Mouse (Mus musculus): Measurements from ENCODE around the gene Gnl1. TPM values are rescaled to one million over a fixed set of nuclear protein-coding genes. Genes with fewer than 3 reads are reported as not detected.
"Not testable (repeated sequence)": the region's sequence is repeated elsewhere in the genome, so short reads cannot be mapped to it uniquely, and the experiment has no call there.

Gene Gnl1
- total and polyA plus RNA-seq, 3 experiments = 22.9 to 121 (median 28.6) TPM

DNA sequence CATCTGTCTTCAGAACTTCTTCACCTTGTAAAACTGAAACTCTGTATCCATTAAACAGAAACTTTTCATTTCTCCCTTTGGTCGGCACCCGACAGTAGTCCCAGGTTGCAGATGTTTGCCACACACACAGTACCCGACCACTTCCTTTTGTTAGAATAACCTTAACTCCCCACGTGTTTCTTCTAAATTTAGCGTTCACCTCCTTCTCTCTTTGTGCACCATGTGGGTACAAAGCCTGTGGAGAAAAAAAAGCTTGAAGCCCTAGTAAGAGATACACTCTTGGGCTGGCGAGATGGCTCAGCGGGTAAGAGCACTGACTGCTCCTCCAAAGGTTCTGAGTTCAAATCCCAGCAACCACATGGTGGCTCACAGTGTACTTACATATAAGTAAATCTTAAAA is 19.7 kb downstream of the Gnl1 start:
- TF ChIP-seq POLR2AphosphoS5 (IDR thresholded peaks at IDR 0.05; ENCODE audit: insufficient replicate concordance, low read depth, low read length) = no peak
- H3K4me1 ChIP-seq (ENCODE audit: insufficient read depth, low read depth, low read length) = peaks cover 84% of the 10 kb centered on the region
- peaks cover 47% of the 10 kb centered on the region for H3K36me3 ChIP-seq (replicated peaks)
- H3K4me3 ChIP-seq (ENCODE audit: low read depth, low read length) = no peak overlapping the region
- H3K9me3 ChIP-seq (replicated peaks) = peaks cover 30% of the 10 kb centered on the region
- ATAC-seq (ENCODE audit: extremely low read depth, insufficient number of reproducible peaks, low FRiP score, poor library complexity, severe bottlenecking) = no peak
- H3K27me3 ChIP-seq (ENCODE audit: insufficient read depth, low read length) = no peaks in the 10 kb centered on the region
- no peak for DNase-seq (ENCODE audit: low spot score)

DNA sequence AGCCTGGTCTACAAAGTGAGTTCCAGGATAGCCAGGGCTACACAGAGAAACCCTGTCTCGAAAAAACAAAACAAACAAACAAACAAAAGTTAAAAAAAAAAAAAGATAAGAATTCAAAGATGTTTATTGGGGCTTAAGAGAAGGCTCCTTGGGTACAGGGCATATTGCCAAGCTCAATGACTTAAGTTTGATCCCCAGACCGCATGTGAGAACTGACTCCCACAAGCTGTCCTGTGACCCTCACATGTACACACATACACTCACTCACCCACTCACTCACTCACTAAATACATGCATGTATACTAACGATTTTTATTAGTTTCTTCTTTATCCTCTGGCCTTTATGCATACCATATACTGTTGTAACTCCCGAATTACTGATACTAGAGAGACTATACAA is 20.7 kb downstream of the Gnl1 start:
- H3K27me3 ChIP-seq (ENCODE audit: insufficient read depth, low read length) = no peaks in the 10 kb centered on the region
- DNase-seq (ENCODE audit: low spot score) (no peak), ATAC-seq (ENCODE audit: extremely low read depth, insufficient number of reproducible peaks, low FRiP score, poor library complexity, severe bottlenecking) (no peak)
- H3K4me3 ChIP-seq (ENCODE audit: low read depth, low read length) = no peak overlapping the region
- peaks cover 91% of the 10 kb centered on the region for H3K4me1 ChIP-seq (ENCODE audit: insufficient read depth, low read depth, low read length)
- H3K36me3 ChIP-seq (replicated peaks) = peaks cover 54% of the 10 kb centered on the region
- peaks cover 30% of the 10 kb centered on the region for H3K9me3 ChIP-seq (replicated peaks)
- TF ChIP-seq POLR2AphosphoS5 (IDR thresholded peaks at IDR 0.05; ENCODE audit: insufficient replicate concordance, low read depth, low read length) = no peak
- no peak for TF ChIP-seq GATA2 (IDR thresholded peaks at IDR 0.05; ENCODE audit: borderline replicate concordance, low read depth, low read length)
- TF ChIP-seq TAL1 (conservative IDR thresholded peaks at IDR 0.05; ENCODE audit: low read depth, low read length) = no peak
- TF ChIP-seq CTCF (IDR thresholded peaks at IDR 0.05; ENCODE audit: low read depth, low read length) = no peak
- no peak for TF ChIP-seq GATA1 (IDR thresholded peaks at IDR 0.05; ENCODE audit: borderline replicate concordance, low read length)

GRCm38 (mm10) chr17:36001121-36001897 is 21.7 kb downstream of the Gnl1 start:
- peaks cover 60% of the 10 kb centered on the region for H3K36me3 ChIP-seq (replicated peaks)
- ATAC-seq (ENCODE audit: extremely low read depth, insufficient number of reproducible peaks, low FRiP score, poor library complexity, severe bottlenecking) = no peak
- peaks cover 91% of the 10 kb centered on the region for H3K4me1 ChIP-seq (ENCODE audit: insufficient read depth, low read depth, low read length)
- TF ChIP-seq GATA1 (IDR thresholded peaks at IDR 0.05; ENCODE audit: borderline replicate concordance, low read length) = no peak
- no peak for TF ChIP-seq CTCF (IDR thresholded peaks at IDR 0.05; ENCODE audit: low read depth, low read length)
- no peak for TF ChIP-seq TAL1 (conservative IDR thresholded peaks at IDR 0.05; ENCODE audit: low read depth, low read length)
- TF ChIP-seq POLR2AphosphoS5 (IDR thresholded peaks at IDR 0.05; ENCODE audit: insufficient replicate concordance, low read depth, low read length) = no peak
- no peak for TF ChIP-seq GATA2 (IDR thresholded peaks at IDR 0.05; ENCODE audit: borderline replicate concordance, low read depth, low read length)
- peak overlapping the region; percentile 42; the same call in 1 of the 2 replicates for H3K4me3 ChIP-seq (ENCODE audit: low read depth, low read length)
- no peaks in the 10 kb centered on the region for H3K27me3 ChIP-seq (ENCODE audit: insufficient read depth, low read length)
- DNase-seq (ENCODE audit: low spot score) = no peak
- H3K9me3 ChIP-seq (replicated peaks) = peaks cover 30% of the 10 kb centered on the region

DNA sequence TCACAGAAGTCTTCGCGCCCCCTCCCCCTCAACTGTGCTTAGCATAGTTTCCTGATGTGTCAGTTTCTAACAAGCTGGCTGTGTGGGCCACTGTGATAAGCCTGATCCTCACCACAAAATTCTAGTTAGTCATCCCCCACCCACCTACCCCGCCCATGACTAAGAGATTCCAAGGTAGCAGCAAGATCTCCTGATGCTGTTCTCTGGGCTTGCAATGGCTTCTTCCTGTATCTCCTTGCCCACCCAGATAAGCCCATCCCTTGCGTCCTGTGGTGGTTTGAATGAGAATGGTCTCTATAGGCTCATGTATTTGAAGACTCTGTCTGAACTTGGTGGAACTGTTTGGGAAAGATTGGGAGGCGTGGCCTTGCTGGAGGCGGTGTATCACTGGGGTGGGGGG is 22.3 kb downstream of the Gnl1 start:
- Histone ChIP-seq H3K9me3 (replicated peaks) (peaks cover 30% of the 10 kb centered on the region), H3K4me1 (ENCODE audit: insufficient read depth, low read depth, low read length) (peaks cover 91% of the 10 kb centered on the region), H3K36me3 (replicated peaks) (peaks cover 67% of the 10 kb centered on the region), H3K4me3 (ENCODE audit: low read depth, low read length) (no peak overlapping the region; the same call in 1 of the 2 replicates), H3K27me3 (ENCODE audit: insufficient read depth, low read length) (no peaks in the 10 kb centered on the region)
- TF ChIP-seq CTCF (IDR thresholded peaks at IDR 0.05; ENCODE audit: low read depth, low read length) (no peak), GATA1 (IDR thresholded peaks at IDR 0.05; ENCODE audit: borderline replicate concordance, low read length) (no peak), TAL1 (conservative IDR thresholded peaks at IDR 0.05; ENCODE audit: low read depth, low read length) (peak; percentile 74), GATA2 (IDR thresholded peaks at IDR 0.05; ENCODE audit: borderline replicate concordance, low read depth, low read length) (no peak)
- DNase-seq (ENCODE audit: low spot score) = peak; percentile 57
- ATAC-seq (ENCODE audit: extremely low read depth, insufficient number of reproducible peaks, low FRiP score, poor library complexity, severe bottlenecking) = peak; percentile 67

DNA sequence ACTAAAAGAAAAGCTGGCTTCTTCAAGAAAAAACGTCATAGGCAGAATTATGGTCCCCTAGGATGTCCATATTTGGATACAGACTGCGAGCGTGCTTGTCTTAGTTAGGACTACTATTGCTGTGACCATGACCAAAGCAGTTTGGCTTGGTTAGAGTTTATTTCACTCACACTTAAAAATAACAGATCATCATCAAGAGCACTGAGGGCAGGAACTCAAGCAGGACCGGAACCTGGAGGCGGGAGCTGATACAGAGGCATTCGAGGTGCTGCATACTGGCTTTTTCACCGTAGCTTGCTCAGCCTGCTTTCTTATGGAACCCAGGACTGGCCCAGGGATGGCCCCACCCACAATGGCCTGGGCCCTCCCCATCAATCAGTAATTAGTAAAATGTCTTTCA is 23.7 kb downstream of the Gnl1 start:
- peaks cover 78% of the 10 kb centered on the region for H3K4me1 ChIP-seq (ENCODE audit: insufficient read depth, low read depth, low read length)
- TF ChIP-seq TAL1 (conservative IDR thresholded peaks at IDR 0.05; ENCODE audit: low read depth, low read length) (no peak), GATA1 (IDR thresholded peaks at IDR 0.05; ENCODE audit: borderline replicate concordance, low read length) (no peak), CTCF (IDR thresholded peaks at IDR 0.05; ENCODE audit: low read depth, low read length) (no peak), GATA2 (IDR thresholded peaks at IDR 0.05; ENCODE audit: borderline replicate concordance, low read depth, low read length) (no peak), POLR2AphosphoS5 (IDR thresholded peaks at IDR 0.05; ENCODE audit: insufficient replicate concordance, low read depth, low read length) (no peak)
- DNase-seq (ENCODE audit: low spot score) (no peak), ATAC-seq (ENCODE audit: extremely low read depth, insufficient number of reproducible peaks, low FRiP score, poor library complexity, severe bottlenecking) (no peak)
- H3K9me3 ChIP-seq (replicated peaks) = peaks cover 30% of the 10 kb centered on the region
- peaks cover 65% of the 10 kb centered on the region for H3K36me3 ChIP-seq (replicated peaks)
- no peaks in the 10 kb centered on the region for H3K27me3 ChIP-seq (ENCODE audit: insufficient read depth, low read length)
- no peak overlapping the region; the same call in 1 of the 2 replicates for H3K4me3 ChIP-seq (ENCODE audit: low read depth, low read length)

DNA sequence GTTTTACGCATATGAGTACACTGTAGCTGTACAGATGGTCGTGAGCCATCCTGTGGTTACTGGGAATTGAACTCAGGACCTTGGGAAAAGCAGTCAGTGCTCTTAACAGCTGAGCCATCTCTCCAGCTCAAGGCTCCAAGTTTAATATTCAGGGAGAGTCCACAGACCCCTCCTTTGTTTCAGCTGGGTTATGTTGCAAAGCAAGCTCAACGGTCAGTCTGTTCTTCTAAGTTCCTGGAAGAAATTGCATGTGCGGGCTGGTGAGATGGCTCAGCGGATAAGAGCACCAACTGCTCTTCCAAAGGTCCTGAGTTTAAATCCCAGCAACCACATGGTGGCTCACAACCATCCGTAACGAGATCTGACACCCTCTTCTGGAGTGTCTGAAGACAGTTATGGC is 24.8 kb downstream of the Gnl1 start:
- H3K27me3 ChIP-seq (ENCODE audit: insufficient read depth, low read length); ATAC-seq (ENCODE audit: extremely low read depth, insufficient number of reproducible peaks, low FRiP score, poor library complexity, severe bottlenecking); DNase-seq (ENCODE audit: low spot score); H3K4me3 ChIP-seq (ENCODE audit: low read depth, low read length): not testable (repeated sequence)
- Histone ChIP-seq H3K4me1 (ENCODE audit: insufficient read depth, low read depth, low read length) (peaks cover 68% of the 10 kb centered on the region), H3K9me3 (replicated peaks) (peaks cover 30% of the 10 kb centered on the region), H3K36me3 (replicated peaks) (peaks cover 62% of the 10 kb centered on the region)

DNA sequence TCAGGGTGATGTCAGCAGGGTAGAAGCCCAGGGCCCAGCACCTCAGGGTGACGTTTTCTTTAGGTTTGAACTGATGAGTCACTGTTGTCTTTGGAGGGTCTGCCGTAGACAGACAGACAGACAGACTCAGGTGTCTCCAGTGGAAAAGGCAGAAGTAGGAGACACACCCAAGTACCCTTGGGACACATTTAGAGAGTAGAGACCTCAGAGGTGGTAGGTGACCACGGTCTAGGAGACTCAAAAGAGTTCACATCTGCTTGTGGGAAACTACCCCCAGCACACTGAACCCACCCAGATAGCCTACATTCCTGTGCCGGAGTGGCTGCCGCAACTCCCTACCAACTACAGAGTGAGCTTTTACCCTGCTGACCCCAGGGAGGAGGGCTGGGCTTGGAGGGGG is 35.3 kb downstream of the Gnl1 start:
- H3K9me3 ChIP-seq (replicated peaks) = no peaks in the 10 kb centered on the region; the same call in 1 of the 2 replicates
- H3K36me3 ChIP-seq (replicated peaks) = peaks cover 52% of the 10 kb centered on the region
- H3K4me1 ChIP-seq (ENCODE audit: insufficient read depth, low read depth, low read length) = peaks cover 48% of the 10 kb centered on the region
- ATAC-seq (ENCODE audit: extremely low read depth, insufficient number of reproducible peaks, low FRiP score, poor library complexity, severe bottlenecking) (no peak), DNase-seq (ENCODE audit: low spot score) (no peak)
- H3K27me3 ChIP-seq (ENCODE audit: insufficient read depth, low read length) = no peaks in the 10 kb centered on the region
- H3K4me3 ChIP-seq (ENCODE audit: low read depth, low read length) = no peak overlapping the region
- TF ChIP-seq GATA1 (IDR thresholded peaks at IDR 0.05; ENCODE audit: borderline replicate concordance, low read length) (no peak), POLR2AphosphoS5 (IDR thresholded peaks at IDR 0.05; ENCODE audit: insufficient replicate concordance, low read depth, low read length) (no peak), TAL1 (conservative IDR thresholded peaks at IDR 0.05; ENCODE audit: low read depth, low read length) (no peak), GATA2 (IDR thresholded peaks at IDR 0.05; ENCODE audit: borderline replicate concordance, low read depth, low read length) (no peak), CTCF (IDR thresholded peaks at IDR 0.05; ENCODE audit: low read depth, low read length) (no peak)

Data from G1E (cell line).